Mouse (Mus musculus) ovary, adult 10 weeks (tissue): ENCODE data around the gene Icmt. TPM values are rescaled to one million over a fixed set of nuclear protein-coding genes. Genes with fewer than 3 reads are reported as not detected.

ENCODE experiments used
- polyA plus RNA-seq: library from polyadenylated mRNA; stranded (reverse); fragments of 350-450 nt; fragmentation: Illumina TruSeq; extraction: RNeasy Lipid Tissue Mini Kit (QIAGEN cat#74804); gene quantifications from one replicate; pipeline ENCODE4 v1.2.3, GENCODE M21; 2014

Icmt gene
- 9.3 TPM for polyA plus RNA-seq

DNA sequence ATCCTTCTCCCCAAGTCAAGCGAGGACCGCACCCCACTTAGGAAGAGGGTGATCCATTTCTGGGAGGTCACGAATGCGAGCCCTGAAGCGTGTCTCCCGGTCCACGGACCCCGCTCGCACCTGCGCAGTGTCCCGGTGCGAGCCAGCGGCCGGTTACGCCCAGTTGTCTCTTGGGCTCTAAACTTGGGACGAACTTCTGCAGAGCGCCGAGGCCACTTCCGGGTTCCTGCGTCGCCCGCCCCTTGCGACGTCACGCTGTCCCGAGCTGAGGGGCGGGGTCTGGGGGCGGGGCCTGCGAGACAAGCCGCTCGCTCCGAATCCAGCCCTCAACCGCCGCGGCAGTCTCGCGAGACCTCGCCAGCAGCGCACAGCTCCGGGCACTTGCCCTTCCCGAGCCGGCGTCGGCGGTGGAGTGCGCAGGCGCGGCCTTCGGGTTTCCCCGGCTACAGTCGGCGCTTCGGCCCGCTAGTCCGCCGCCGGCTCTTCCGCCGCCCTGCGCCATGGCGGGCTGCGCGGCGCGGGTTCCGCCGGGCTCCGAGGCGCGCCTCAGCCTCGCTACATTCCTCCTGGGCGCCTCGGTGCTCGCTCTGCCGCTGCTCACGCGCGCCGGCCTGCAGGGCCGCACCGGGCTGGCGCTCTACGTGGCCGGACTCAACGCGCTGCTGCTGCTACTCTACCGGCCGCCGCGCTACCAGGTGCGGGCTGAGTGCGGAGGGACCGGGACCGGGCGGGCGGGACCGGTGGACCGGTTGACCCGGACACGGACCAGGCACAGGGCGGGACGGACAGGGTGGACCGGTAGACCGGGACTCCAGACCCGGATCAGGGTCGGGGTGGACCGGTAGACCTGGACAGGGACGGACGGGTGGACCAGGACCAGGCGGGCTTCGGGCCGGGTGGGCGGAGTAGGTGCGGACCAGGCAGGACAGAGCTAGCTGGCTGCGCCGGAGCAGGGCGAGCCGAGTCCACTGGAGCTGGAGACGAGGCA is at the start of gene Icmt:
TSS of gene Icmt (plus strand) at position 354 of the 988 bp plus-strand sequence.

GRCm38 (mm10) chr4:152273621-152274236 is 23.3 kb upstream of the Icmt start, which contains the start of gene Gpr153:
Gene Gpr153 (plus strand): TSS chr4:152274232.

DNA sequence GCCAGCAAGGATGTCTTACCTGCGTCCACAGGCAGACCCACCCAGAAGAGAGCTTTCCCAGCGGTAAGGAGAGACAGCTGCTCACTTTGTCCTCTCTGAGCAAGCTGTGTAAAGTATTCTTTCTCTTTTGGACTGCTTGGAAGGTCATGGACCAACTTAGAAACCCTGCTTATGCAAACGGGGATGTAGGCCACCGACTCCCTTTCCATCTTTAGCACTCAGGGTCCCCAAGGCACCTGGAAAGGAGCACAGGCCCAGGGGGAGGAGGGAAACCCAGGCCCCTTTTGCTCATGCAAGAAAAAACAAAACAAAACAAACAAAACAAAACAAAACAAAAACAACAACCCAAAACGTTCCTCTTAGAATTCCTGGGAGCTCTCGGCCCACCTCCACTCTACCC is 5.5 kb upstream of the Icmt start, which contains the start of gene Hes3:
TSS of gene Hes3 (minus strand) at position 101 of the 400 bp plus-strand sequence.

DNA sequence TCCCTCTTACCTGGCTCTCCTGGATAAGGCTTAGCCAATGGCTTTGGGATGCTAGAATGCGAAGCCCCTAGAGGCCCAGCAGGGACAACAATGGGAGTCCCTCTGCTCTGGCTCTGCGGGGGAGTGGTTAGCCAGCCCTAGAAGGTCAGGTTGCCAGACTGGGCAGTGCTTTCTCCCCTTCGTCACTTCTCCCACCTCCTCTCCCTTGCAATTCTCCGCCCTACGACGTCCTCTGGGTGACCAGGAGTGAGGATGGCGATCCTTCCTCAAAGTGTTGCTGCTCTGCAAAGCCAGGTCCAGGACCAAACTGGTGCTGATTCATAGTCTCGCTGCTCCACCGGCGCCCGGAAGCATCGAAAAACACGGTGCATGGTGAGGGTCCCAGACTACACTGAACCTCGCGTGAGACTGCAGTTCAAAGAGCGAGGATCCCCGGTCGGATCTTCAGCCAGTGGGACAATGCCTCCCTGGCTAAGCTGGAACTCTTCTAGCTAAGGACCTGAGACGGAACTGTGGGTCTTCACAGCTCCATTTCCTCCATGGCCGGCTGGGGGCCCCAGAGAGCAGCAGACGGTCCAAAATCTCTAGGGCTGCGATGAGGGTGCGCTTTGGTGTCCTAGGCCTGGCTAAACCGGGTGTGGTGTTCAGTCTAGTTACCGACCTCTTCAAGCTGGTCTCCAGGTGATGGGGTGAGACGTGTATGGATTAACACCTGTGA is 21.6 kb downstream of the Icmt start, which contains the start of gene Rnf207:
TSS of gene Rnf207 (minus strand) at position 477 of the 718 bp plus-strand sequence.

GRCm38 (mm10) chr4:152325574-152326411 is 28.8 kb downstream of the Icmt start, which contains the start of gene Rpl22:
Gene Rpl22 (plus strand): TSS chr4:152325742.

DNA sequence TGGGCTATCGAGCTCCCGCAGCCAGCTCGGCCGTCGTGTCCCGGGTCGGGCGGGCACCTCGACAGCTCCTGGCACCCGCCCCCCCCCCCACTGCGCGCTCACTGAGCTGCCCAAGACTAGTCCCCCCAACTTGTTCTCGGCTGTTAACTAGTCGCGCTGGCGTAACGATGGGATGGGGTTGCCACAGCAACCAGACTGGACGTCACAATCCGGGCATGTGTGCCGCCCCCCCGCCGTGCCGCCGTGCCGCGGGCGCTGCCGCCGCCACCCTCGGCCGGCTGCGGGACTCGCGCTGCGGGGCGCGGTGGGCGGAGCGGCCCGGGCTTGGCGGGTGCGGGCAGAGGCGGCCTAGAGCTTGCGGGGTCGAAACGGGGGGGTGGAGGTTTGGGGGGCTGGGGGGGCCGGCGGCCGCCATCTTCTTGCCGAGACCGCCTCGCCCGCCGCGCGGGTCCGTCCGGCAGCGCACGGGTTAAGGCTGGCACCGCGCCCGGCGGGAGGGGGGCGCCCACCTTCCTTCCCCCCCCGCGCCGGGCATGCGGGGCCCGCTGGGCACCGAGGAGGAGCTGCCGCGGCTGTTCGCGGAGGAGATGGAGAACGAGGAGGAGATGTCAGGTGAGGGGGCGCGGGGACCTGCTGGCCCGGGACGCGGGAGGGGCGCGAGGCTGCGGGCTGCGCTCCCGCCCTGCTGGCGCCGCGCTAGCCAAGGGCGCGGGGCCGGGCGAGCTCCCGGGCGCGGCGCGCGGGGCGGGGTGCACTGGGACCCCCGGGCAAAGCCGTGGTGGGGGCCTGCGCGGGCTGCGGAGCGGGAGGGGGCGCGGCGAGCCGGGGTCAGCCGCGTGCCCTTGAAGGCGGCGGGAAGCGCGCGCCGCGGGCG is 41.6 kb downstream of the Icmt start, which contains the start of gene Chd5:
TSS of gene Chd5 (plus strand) at position 233 of the 874 bp plus-strand sequence.

Other genes starting within 250 kb of the Icmt start
- gene Plekhg5, start 224.7 kb upstream of the Icmt start, polyA plus RNA-seq = 0.11 TPM
- gene Tnfrsf25, start 181.3 kb upstream of the Icmt start, polyA plus RNA-seq = not detected
- 0.43 TPM for gene Espn, start 144.9 kb upstream of the Icmt start, polyA plus RNA-seq
- not detected for gene Hes2, start 138.4 kb upstream of the Icmt start, polyA plus RNA-seq
- gene Acot7, start 119.1 kb upstream of the Icmt start, polyA plus RNA-seq = 0.46 TPM
- 5.2 TPM for gene Gpr153, start 23.0 kb upstream of the Icmt start, polyA plus RNA-seq
- not detected for gene Hes3, start 5.6 kb upstream of the Icmt start, polyA plus RNA-seq
- gene Rnf207, start 21.8 kb downstream of the Icmt start, polyA plus RNA-seq = 0.23 TPM
- 547 TPM for gene Rpl22, start 28.5 kb downstream of the Icmt start, polyA plus RNA-seq
- not detected for gene Chd5, start 41.4 kb downstream of the Icmt start, polyA plus RNA-seq
- not detected for gene Nphp4, start 179.5 kb downstream of the Icmt start, polyA plus RNA-seq
- gene Kcnab2, start 180.6 kb downstream of the Icmt start, polyA plus RNA-seq = 1.7 TPM